Mouse (Mus musculus) cerebellum, adult 2 months (tissue): ENCODE results near the gene Slc22a15.

Experiments
- CTCF ChIP-seq: fragments of 200-500 bp; IDR thresholded peaks from 2 replicates; pipeline ENCODE4 v1.5.1; 2011; ENCODE audit warnings: low read depth, mild to moderate bottlenecking, control low read depth, low read length, moderate library complexity, borderline replicate concordance; ENCODE audit not compliant: insufficient read depth
- POLR2A ChIP-seq: fragments of 200-500 bp; IDR thresholded peaks from 2 replicates; pipeline ENCODE4 v1.6.1; 2011; ENCODE audit warnings: low read length, control low read depth, borderline replicate concordance; ENCODE audit not compliant: insufficient read depth

DNA sequence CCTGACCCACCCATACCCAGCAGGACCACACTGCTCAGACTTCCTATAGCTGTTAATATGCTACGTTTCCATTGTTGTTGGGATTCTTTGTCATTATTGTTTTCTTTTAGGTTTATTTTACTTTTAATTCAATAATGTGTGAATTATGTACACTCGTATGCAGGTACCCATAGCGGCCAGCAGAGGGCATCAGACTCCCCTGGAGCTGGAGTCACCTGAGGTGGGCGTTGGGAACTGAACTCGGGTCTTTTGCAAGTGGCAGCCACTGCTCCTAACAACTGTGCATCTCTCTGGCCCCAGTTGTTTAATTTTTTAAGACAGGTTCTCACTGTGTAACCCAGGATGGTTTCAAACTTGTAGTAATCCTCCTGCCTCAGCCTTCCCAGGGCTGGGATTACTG, 102.2 kb downstream of the Slc22a15 start:
- TF ChIP-seq CTCF = peak; percentile 13; the same call in 1 of the 2 replicates
- TF ChIP-seq POLR2A = no peak
